Mouse (Mus musculus) T-helper 2 cell (primary cell): ENCODE data around the gene P2ry14.
"Not testable (repeated sequence)": the region's sequence is repeated elsewhere in the genome, so short reads cannot be mapped to it uniquely, and the experiment has no call there.

Experiments used
- in situ Hi-C: fragments of 300-600 bp; cut with MboI, MseI; formaldehyde crosslinking; loops from one replicate; pipeline ENCODE4 v1.15.1; 2025; ENCODE audit warnings: high pct_unique_total_duplicates

The P2ry14 gene

GRCm38 (mm10) chr3:59149646-59150045 is 3.8 kb downstream of the P2ry14 start:
- in situ Hi-C loops, result no loop called here

GRCm38 (mm10) chr3:59145194-59145593 is 8.2 kb downstream of the P2ry14 start:
- in situ Hi-C loops, result no loop called here

GRCm38 (mm10) chr3:59141507-59142305 is 11.7 kb downstream of the P2ry14 start:
- in situ Hi-C loops, result no loop called here

GRCm38 (mm10) chr3:59140941-59141340 is 12.5 kb downstream of the P2ry14 start:
- in situ Hi-C loops, result not testable (repeated sequence)

GRCm38 (mm10) chr3:59140115-59140514 is 13.3 kb downstream of the P2ry14 start:
- in situ Hi-C loops, result no loop called here

- in situ Hi-C loops, result no loop called here
Measured at GRCm38 (mm10) chr3:59139651-59140051, 13.8 kb downstream of the P2ry14 start.

GRCm38 (mm10) chr3:59138946-59139468 is 14.4 kb downstream of the P2ry14 start:
- in situ Hi-C loops, result no loop called here

- in situ Hi-C loops, result no loop called here
Measured at GRCm38 (mm10) chr3:59135911-59136653, 17.3 kb downstream of the P2ry14 start.

- in situ Hi-C loops, result no loop called here
Measured at GRCm38 (mm10) chr3:59133189-59133588, 20.2 kb downstream of the P2ry14 start.

- in situ Hi-C loops, result no loop called here
Measured at GRCm38 (mm10) chr3:59131966-59132365, 21.5 kb downstream of the P2ry14 start.

GRCm38 (mm10) chr3:59131081-59131480 is 22.3 kb downstream of the P2ry14 start:
- in situ Hi-C loops, result no loop called here

- in situ Hi-C loops, result no loop called here
Measured at GRCm38 (mm10) chr3:59130431-59130830, 23.0 kb downstream of the P2ry14 start.

- in situ Hi-C loops, result no loop called here
Measured at GRCm38 (mm10) chr3:59129547-59129946, 23.9 kb downstream of the P2ry14 start.

- in situ Hi-C loops, result no loop called here
Measured at GRCm38 (mm10) chr3:59128681-59129080, 24.7 kb downstream of the P2ry14 start.

- in situ Hi-C loops, result no loop called here
Measured at GRCm38 (mm10) chr3:59125783-59126555, 27.4 kb downstream of the P2ry14 start.

GRCm38 (mm10) chr3:59125022-59125421 is 28.4 kb downstream of the P2ry14 start:
- in situ Hi-C loops, result no loop called here

GRCm38 (mm10) chr3:59121780-59122449 is 31.5 kb downstream of the P2ry14 start:
- in situ Hi-C loops, result no loop called here

- in situ Hi-C loops, result no loop called here
Measured at GRCm38 (mm10) chr3:59121067-59121730, 32.2 kb downstream of the P2ry14 start.

- in situ Hi-C loops, result no loop called here
Measured at GRCm38 (mm10) chr3:59113973-59114517, 39.4 kb downstream of the P2ry14 start.

- in situ Hi-C loops, result not testable (repeated sequence)
Measured at GRCm38 (mm10) chr3:59113291-59113690, 40.1 kb downstream of the P2ry14 start.
